Mouse (Mus musculus): ENCODE data around the gene Pcdh15.

The Pcdh15 gene

GRCm38 (mm10) chr10:74257716-74258446, 1158.7 kb downstream of the Pcdh15 start:
- Histone ChIP-seq H3K4me3 (replicated peaks; ENCODE audit: low read length) (no peak overlapping the region), H3K36me3 (ENCODE audit: insufficient read depth, low read length) (no peaks in the 10 kb centered on the region), H3K27me3 (ENCODE audit: insufficient read depth, low read length) (no peaks in the 10 kb centered on the region), H3K4me1 (replicated peaks; ENCODE audit: low read depth, low read length) (peaks cover 9% of the 10 kb centered on the region), H3K9me3 (ENCODE audit: low read length) (no peaks in the 10 kb centered on the region)
- TF ChIP-seq POU5F1 (IDR thresholded peaks at IDR 0.05; ENCODE audit: borderline replicate concordance, low read length): no peak
- TF ChIP-seq NANOG (IDR thresholded peaks at IDR 0.05; ENCODE audit: borderline replicate concordance, low read length): no peak
- no peak for TF ChIP-seq CTCF (conservative IDR thresholded peaks at IDR 0.05; ENCODE audit: low read length)

- Histone ChIP-seq H3K9me3 (ENCODE audit: low read length) (no peaks in the 10 kb centered on the region), H3K27me3 (ENCODE audit: insufficient read depth, low read length) (no peaks in the 10 kb centered on the region)
- TF ChIP-seq POU5F1 (IDR thresholded peaks at IDR 0.05; ENCODE audit: borderline replicate concordance, low read length) (no peak), NANOG (IDR thresholded peaks at IDR 0.05; ENCODE audit: borderline replicate concordance, low read length) (no peak), CTCF (conservative IDR thresholded peaks at IDR 0.05; ENCODE audit: low read length) (no peak)
These were observed 1159.5 kb downstream of the Pcdh15 start for GRCm38 (mm10) chr10:74258639-74259038.

GRCm38 (mm10) chr10:74269637-74270269, 1170.6 kb downstream of the Pcdh15 start:
- H3K9me3 ChIP-seq (ENCODE audit: low read length): peaks cover 3% of the 10 kb centered on the region; the same call in 1 of the 2 replicates
- no peaks in the 10 kb centered on the region for H3K36me3 ChIP-seq (ENCODE audit: insufficient read depth, low read length)
- no peak overlapping the region for H3K4me3 ChIP-seq (replicated peaks; ENCODE audit: low read length)
- H3K4me1 ChIP-seq (replicated peaks; ENCODE audit: low read depth, low read length): no peaks in the 10 kb centered on the region
- H3K27me3 ChIP-seq (ENCODE audit: insufficient read depth, low read length): no peaks in the 10 kb centered on the region
- no peak for TF ChIP-seq NANOG (IDR thresholded peaks at IDR 0.05; ENCODE audit: borderline replicate concordance, low read length)
- TF ChIP-seq POU5F1 (IDR thresholded peaks at IDR 0.05; ENCODE audit: borderline replicate concordance, low read length): no peak
- TF ChIP-seq CTCF (conservative IDR thresholded peaks at IDR 0.05; ENCODE audit: low read length): no peak

More at GRCm38 (mm10) chr10:74258639-74259038, 1159.5 kb downstream of the Pcdh15 start:
- Histone ChIP-seq H3K4me3 (replicated peaks; ENCODE audit: low read length) (no peak overlapping the region), H3K4me1 (replicated peaks; ENCODE audit: low read depth, low read length) (peaks cover 9% of the 10 kb centered on the region), H3K36me3 (ENCODE audit: insufficient read depth, low read length) (no peaks in the 10 kb centered on the region)

GRCm38 (mm10) chr10:74270894-74271293, 1171.8 kb downstream of the Pcdh15 start:
- Histone ChIP-seq H3K4me3 (replicated peaks; ENCODE audit: low read length) (no peak overlapping the region), H3K36me3 (ENCODE audit: insufficient read depth, low read length) (no peaks in the 10 kb centered on the region), H3K27me3 (ENCODE audit: insufficient read depth, low read length) (no peaks in the 10 kb centered on the region), H3K4me1 (replicated peaks; ENCODE audit: low read depth, low read length) (no peaks in the 10 kb centered on the region), H3K9me3 (ENCODE audit: low read length) (peaks cover 3% of the 10 kb centered on the region; the same call in 1 of the 2 replicates)
- TF ChIP-seq POU5F1 (IDR thresholded peaks at IDR 0.05; ENCODE audit: borderline replicate concordance, low read length): no peak
- no peak for TF ChIP-seq CTCF (conservative IDR thresholded peaks at IDR 0.05; ENCODE audit: low read length)
- TF ChIP-seq NANOG (IDR thresholded peaks at IDR 0.05; ENCODE audit: borderline replicate concordance, low read length): no peak

- no peaks in the 10 kb centered on the region for H3K36me3 ChIP-seq (ENCODE audit: insufficient read depth, low read length)
- no peaks in the 10 kb centered on the region for H3K9me3 ChIP-seq (ENCODE audit: low read length)
- no peaks in the 10 kb centered on the region for H3K4me1 ChIP-seq (replicated peaks; ENCODE audit: low read depth, low read length)
- H3K27me3 ChIP-seq (ENCODE audit: insufficient read depth, low read length): no peaks in the 10 kb centered on the region
- H3K4me3 ChIP-seq (replicated peaks; ENCODE audit: low read length): no peak overlapping the region
- no peak for TF ChIP-seq NANOG (IDR thresholded peaks at IDR 0.05; ENCODE audit: borderline replicate concordance, low read length)
- TF ChIP-seq POU5F1 (IDR thresholded peaks at IDR 0.05; ENCODE audit: borderline replicate concordance, low read length): no peak
- no peak for TF ChIP-seq CTCF (conservative IDR thresholded peaks at IDR 0.05; ENCODE audit: low read length)
These were observed 1205.0 kb downstream of the Pcdh15 start for GRCm38 (mm10) chr10:74304120-74304519.

- H3K4me3 ChIP-seq (replicated peaks; ENCODE audit: low read length): no peak overlapping the region
- H3K36me3 ChIP-seq (ENCODE audit: insufficient read depth, low read length): no peaks in the 10 kb centered on the region
- H3K9me3 ChIP-seq (ENCODE audit: low read length): no peaks in the 10 kb centered on the region
- no peaks in the 10 kb centered on the region for H3K27me3 ChIP-seq (ENCODE audit: insufficient read depth, low read length)
- H3K4me1 ChIP-seq (replicated peaks; ENCODE audit: low read depth, low read length): no peaks in the 10 kb centered on the region
- TF ChIP-seq POU5F1 (IDR thresholded peaks at IDR 0.05; ENCODE audit: borderline replicate concordance, low read length) (no peak), NANOG (IDR thresholded peaks at IDR 0.05; ENCODE audit: borderline replicate concordance, low read length) (no peak), CTCF (conservative IDR thresholded peaks at IDR 0.05; ENCODE audit: low read length) (no peak)
These were observed 1206.5 kb downstream of the Pcdh15 start for GRCm38 (mm10) chr10:74305439-74306158.

GRCm38 (mm10) chr10:74307035-74307434, 1207.9 kb downstream of the Pcdh15 start:
- Histone ChIP-seq H3K4me3 (replicated peaks; ENCODE audit: low read length) (no peak overlapping the region), H3K4me1 (replicated peaks; ENCODE audit: low read depth, low read length) (no peaks in the 10 kb centered on the region), H3K36me3 (ENCODE audit: insufficient read depth, low read length) (no peaks in the 10 kb centered on the region)

GRCm38 (mm10) chr10:74316091-74316490, 1216.9 kb downstream of the Pcdh15 start:
- TF ChIP-seq POU5F1 (IDR thresholded peaks at IDR 0.05; ENCODE audit: borderline replicate concordance, low read length): no peak
- TF ChIP-seq CTCF (conservative IDR thresholded peaks at IDR 0.05; ENCODE audit: low read length): no peak
- no peak for TF ChIP-seq NANOG (IDR thresholded peaks at IDR 0.05; ENCODE audit: borderline replicate concordance, low read length)
- Histone ChIP-seq H3K9me3 (ENCODE audit: low read length) (no peaks in the 10 kb centered on the region), H3K36me3 (ENCODE audit: insufficient read depth, low read length) (no peaks in the 10 kb centered on the region)

More at GRCm38 (mm10) chr10:74307035-74307434, 1207.9 kb downstream of the Pcdh15 start:
- Histone ChIP-seq H3K27me3 (ENCODE audit: insufficient read depth, low read length) (no peaks in the 10 kb centered on the region), H3K9me3 (ENCODE audit: low read length) (no peaks in the 10 kb centered on the region)
- TF ChIP-seq POU5F1 (IDR thresholded peaks at IDR 0.05; ENCODE audit: borderline replicate concordance, low read length): no peak

More at GRCm38 (mm10) chr10:74316091-74316490, 1216.9 kb downstream of the Pcdh15 start:
- Histone ChIP-seq H3K27me3 (ENCODE audit: insufficient read depth, low read length) (no peaks in the 10 kb centered on the region), H3K4me1 (replicated peaks; ENCODE audit: low read depth, low read length) (no peaks in the 10 kb centered on the region), H3K4me3 (replicated peaks; ENCODE audit: low read length) (no peak overlapping the region)
